8 mouse cellular contexts compared by ENCODE assay signal in the genomic region with DNA sequence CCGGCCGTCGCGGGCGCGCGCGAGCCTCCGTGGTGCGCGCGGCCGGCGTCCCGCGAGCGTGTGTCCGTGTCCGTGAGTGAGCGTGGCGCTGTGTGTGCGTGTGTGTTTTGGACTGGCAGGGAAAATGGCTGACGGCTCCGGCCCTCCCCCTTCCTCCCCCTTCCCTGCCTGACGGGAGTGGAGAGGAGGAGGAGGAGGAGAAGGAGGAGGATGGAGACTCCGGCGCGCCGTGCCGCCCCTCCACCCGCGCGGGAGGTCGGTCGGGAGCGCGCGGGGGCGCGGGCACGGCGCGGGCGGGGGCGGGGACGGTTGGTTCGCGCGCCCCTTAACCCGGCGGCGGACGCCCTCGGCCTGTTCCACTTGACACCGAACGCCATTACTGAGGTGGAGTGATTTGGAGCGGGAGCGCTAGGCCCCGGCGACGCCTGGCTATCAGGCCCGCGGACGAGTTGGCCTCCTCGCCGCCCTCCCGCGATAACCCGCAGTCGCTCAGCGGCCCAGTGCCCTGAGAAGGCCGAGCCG. TPM values are rescaled to one million over a fixed set of nuclear protein-coding genes. Genes with fewer than 3 reads are reported as not detected.
A peak's percentile ranks its signal among the peaks of the same experiment; 100 is the strongest.
DNase-seq lines count a peak whose midpoint lies in the region; ATAC-seq lines count a peak whose summit lies in the region.

No protein-coding gene starts in this region.

- no peaks in the 10 kb centered on the region for H3K36me3 ChIP-seq in hindbrain, embryonic 15.5 days
- H3K36me3 ChIP-seq in macrophage (ENCODE audit: inconsistent target): no peaks in the 10 kb centered on the region

- peak overlapping the region; percentile 94 for H3K27ac ChIP-seq in hindbrain, embryonic 15.5 days (replicated peaks)
- H3K27ac ChIP-seq in macrophage: no peak overlapping the region

- no peaks in the 10 kb centered on the region for H3K9me3 ChIP-seq in hindbrain, embryonic 15.5 days

- peak; percentile 46 for ATAC-seq in hindbrain, embryonic 15.5 days (ENCODE audit: low FRiP score, low read depth)

- peak overlapping the region; percentile 54 for H3K4me2 ChIP-seq in hindbrain, embryonic 15.5 days

- peak; percentile 69 for DNase-seq in T-cell, adult 2 months (ENCODE audit: low spot score)
- peak; percentile 57 to 69 for DNase-seq in cerebellum, postnatal 36 days
- peak; percentile 39 to 56 for DNase-seq in frontal cortex, postnatal 36 days (ENCODE audit: low spot score in 2 of 2)
- peak; percentile 20 to 61 for DNase-seq in left cerebral cortex, adult 8-10 months (ENCODE audit: low spot score in 2 of 2)
- peak; percentile 88 for DNase-seq in retina, postnatal 1 day
- peak; percentile 84 for DNase-seq in thymus, postnatal 4 days

- H3K4me1 ChIP-seq in hindbrain, embryonic 15.5 days (replicated peaks): peaks cover 3% of the 10 kb centered on the region; the same call in 1 of the 2 replicates

- peaks cover 48% of the 10 kb centered on the region for H3K79me2 ChIP-seq in macrophage (ENCODE audit: inconsistent target)

- H3K27me3 ChIP-seq in hindbrain, embryonic 15.5 days: no peaks in the 10 kb centered on the region

- peak overlapping the region; percentile 86 for H3K9ac ChIP-seq in hindbrain, embryonic 15.5 days

- WGBS in hindbrain, embryonic 15.5 days: 27% methylated on average over 59 of the region's 73 CpGs
- 21% methylated on average over 38 of the region's 73 CpGs for WGBS in macrophage (ENCODE audit: missing documents)

- H3K4me3 ChIP-seq in hindbrain, embryonic 15.5 days: peak overlapping the region; percentile 70
- peak overlapping the region; percentile 45 for H3K4me3 ChIP-seq in macrophage (ENCODE audit: inconsistent target)

RNA-seq across cellular contexts. Expression of gene Usp9x, which starts 1.2 kb away (rescaled TPM):
- polyA plus RNA-seq in hindbrain, embryonic 15.5 days (2015; fragmentation: Nextera tagmentation; extraction: Ambion mirVana): 31.1 and 35.5 TPM in 2 replicates
- 100 to 1,000 TPM; 213 to 269 (median 245) TPM for total RNA-seq in left cerebral cortex, adult 8-10 months (2022)
- total RNA-seq in macrophage (2018; cell fraction: chromatin; rRNA removed): 100 to 1,000 TPM; 170 to 387 (median 256) TPM
- 100 to 1,000 TPM in 22 of 26 experiments, 10 to 100 TPM in 4; 87.7 to 187 (median 127) TPM for total RNA-seq in macrophage (2018; cell fraction: cytosol; rRNA removed)
- 100 to 1,000 TPM; 149 to 279 (median 181) TPM for total RNA-seq in macrophage (2018; cell fraction: nucleus; rRNA removed)
- polyA plus RNA-seq in macrophage (2018): 59.1 to 81.6 TPM (median 67.5 TPM) in 3 replicates
